ENCODE assay signal across 26 mouse cellular contexts in genomic region chr5:31935936-31936335, GRCm38 (mm10).
DNase-seq lines count a peak whose midpoint lies in the region; ATAC-seq and TF ChIP-seq lines count a peak whose summit lies in the region.
"Had no signal": no experiment of that assay in that cellular context is flagged by ENCODE, and none has a peak within 500 bp of the region (broad histone marks: within the 10 kb centered on the region; RNA-seq: fewer than 3 reads in every experiment).

No protein-coding gene starts in this region.

- H3K27ac ChIP-seq in intestine, embryonic 15.5 days, result no peak overlapping the region
- no peak overlapping the region for H3K27ac ChIP-seq in intestine, embryonic 16.5 days (ENCODE audit: low read length)
- no peak overlapping the region for H3K27ac ChIP-seq in stomach, postnatal 0 days (replicated peaks)
- H3K27ac ChIP-seq: embryonic facial prominence, embryonic 12.5 days; forebrain, embryonic 12.5 days; heart, embryonic 10.5 days; hindbrain, embryonic 14.5 days; kidney, embryonic 15.5 days; left cerebral cortex, adult 2 months; limb, embryonic 15.5 days; liver, embryonic 15.5 days; lung, embryonic 15.5 days; neural tube, embryonic 13.5 days had no signal

- TF ChIP-seq CTCF in C2C12 (IDR thresholded peaks at IDR 0.05; ENCODE audit: control insufficient read depth, insufficient read depth, insufficient read length), result no peak
- TF ChIP-seq CTCF in stomach, postnatal 0 days (IDR thresholded peaks at IDR 0.05; ENCODE audit: low read depth), result peak; percentile 39; the same call in 1 of the 2 replicates

- H3ac ChIP-seq in C2C12 (ENCODE audit: control insufficient read depth, insufficient read length, low read depth), result no peak overlapping the region

- 0 out of 2 replicates have a peak, but pooled peaks cover 5% of the 10 kb centered on the region for H3K4me1 ChIP-seq in intestine, embryonic 15.5 days (replicated peaks)
- H3K4me1 ChIP-seq in intestine, embryonic 16.5 days (ENCODE audit: control insufficient read depth, insufficient read depth, low read length), result 0 out of 2 replicates have a peak, but pooled peaks cover 2% of the 10 kb centered on the region
- H3K4me1 ChIP-seq in stomach, postnatal 0 days (replicated peaks; ENCODE audit: control insufficient read depth, insufficient read depth), result 0 out of 2 replicates have a peak, but pooled peaks cover 5% of the 10 kb centered on the region
- H3K4me1 ChIP-seq: forebrain, embryonic 12.5 days; liver, embryonic 15.5 days; neural tube, embryonic 13.5 days had no signal

- H3K79me3 ChIP-seq in C2C12 (ENCODE audit: low read depth), result no peaks in the 10 kb centered on the region

- no peaks in the 10 kb centered on the region for H3K27me3 ChIP-seq in intestine, embryonic 15.5 days (replicated peaks)
- no peaks in the 10 kb centered on the region for H3K27me3 ChIP-seq in intestine, embryonic 16.5 days (replicated peaks; ENCODE audit: control insufficient read depth, insufficient read depth, low read length)
- no peaks in the 10 kb centered on the region for H3K27me3 ChIP-seq in C2C12 (ENCODE audit: control insufficient read depth, insufficient read depth, insufficient read length)
- no peaks in the 10 kb centered on the region for H3K27me3 ChIP-seq in stomach, postnatal 0 days (ENCODE audit: control insufficient read depth, insufficient read depth, low read length)
- H3K27me3 ChIP-seq: embryonic facial prominence, embryonic 12.5 days; forebrain, embryonic 12.5 days; kidney, embryonic 15.5 days; limb, embryonic 15.5 days; liver, embryonic 15.5 days; lung, embryonic 15.5 days; neural tube, embryonic 13.5 days had no signal

- no peaks in the 10 kb centered on the region for H3K9me3 ChIP-seq in intestine, embryonic 15.5 days
- H3K9me3 ChIP-seq in intestine, embryonic 16.5 days (ENCODE audit: control insufficient read depth, low read length), result no peaks in the 10 kb centered on the region
- H3K9me3 ChIP-seq in stomach, postnatal 0 days (ENCODE audit: control insufficient read depth, low read length), result no peaks in the 10 kb centered on the region
- H3K9me3 ChIP-seq: embryonic facial prominence, embryonic 12.5 days; forebrain, embryonic 12.5 days; heart, embryonic 10.5 days; kidney, embryonic 15.5 days; limb, embryonic 15.5 days; liver, embryonic 15.5 days; lung, embryonic 15.5 days; neural tube, embryonic 13.5 days had no signal

- 0 out of 2 replicates have a peak, but pooled peaks have one; percentile 41 for ATAC-seq in intestine, embryonic 15.5 days
- ATAC-seq in intestine, embryonic 16.5 days, result no peak
- ATAC-seq in stomach, postnatal 0 days (ENCODE audit: low FRiP score, low TSS enrichment), result peak; percentile 75
- ATAC-seq: inflammation-experienced regulatory T-cells, adult 6 months had no signal

- no peaks in the 10 kb centered on the region for H3K36me3 ChIP-seq in intestine, embryonic 15.5 days
- H3K36me3 ChIP-seq in intestine, embryonic 16.5 days (ENCODE audit: control insufficient read depth, insufficient read depth, low read length), result no peaks in the 10 kb centered on the region
- H3K36me3 ChIP-seq in C2C12 (ENCODE audit: control insufficient read depth, insufficient read depth), result no peaks in the 10 kb centered on the region
- no peaks in the 10 kb centered on the region for H3K36me3 ChIP-seq in stomach, postnatal 0 days (ENCODE audit: control insufficient read depth, insufficient read depth, low read length)
- H3K36me3 ChIP-seq: embryonic facial prominence, embryonic 12.5 days; forebrain, embryonic 12.5 days; heart, embryonic 10.5 days; kidney, embryonic 15.5 days; limb, embryonic 15.5 days; liver, embryonic 15.5 days; lung, embryonic 15.5 days; neural tube, embryonic 13.5 days had no signal

- no peaks in the 10 kb centered on the region for H3K79me2 ChIP-seq in C2C12 (ENCODE audit: control insufficient read depth, insufficient read depth)

- H3K4me2 ChIP-seq in intestine, embryonic 15.5 days (replicated peaks), result no peak overlapping the region
- no peak overlapping the region for H3K4me2 ChIP-seq in intestine, embryonic 16.5 days (ENCODE audit: low read depth, low read length)
- H3K4me2 ChIP-seq in stomach, postnatal 0 days (replicated peaks; ENCODE audit: low read depth), result no peak overlapping the region
- H3K4me2 ChIP-seq: embryonic facial prominence, embryonic 12.5 days; forebrain, embryonic 12.5 days; hindbrain, embryonic 14.5 days; kidney, embryonic 15.5 days; limb, embryonic 15.5 days; liver, embryonic 15.5 days; lung, embryonic 15.5 days; neural tube, embryonic 13.5 days had no signal

- WGBS in intestine, embryonic 15.5 days, result 79% methylated on average over 3 of the region's 3 CpGs
- 79% methylated on average over 3 of the region's 3 CpGs for WGBS in intestine, embryonic 16.5 days
- WGBS in stomach, postnatal 0 days, result 82% methylated on average over 3 of the region's 3 CpGs

- H3K9ac ChIP-seq in intestine, embryonic 15.5 days, result no peak overlapping the region
- H3K9ac ChIP-seq in intestine, embryonic 16.5 days (ENCODE audit: low read depth, low read length), result no peak overlapping the region
- no peak overlapping the region for H3K9ac ChIP-seq in stomach, postnatal 0 days (ENCODE audit: low read length)
- H3K9ac ChIP-seq: embryonic facial prominence, embryonic 12.5 days; forebrain, embryonic 12.5 days; hindbrain, embryonic 14.5 days; kidney, embryonic 15.5 days; limb, embryonic 15.5 days; liver, embryonic 15.5 days; lung, embryonic 15.5 days; neural tube, embryonic 13.5 days had no signal

- TF ChIP-seq EP300 in stomach, postnatal 0 days (optimal IDR thresholded peaks at IDR 0.05), result no peak

- H3K4me3 ChIP-seq in intestine, embryonic 15.5 days (replicated peaks), result no peak overlapping the region
- no peak overlapping the region for H3K4me3 ChIP-seq in intestine, embryonic 16.5 days (ENCODE audit: low read length)
- H3K4me3 ChIP-seq in C2C12 (ENCODE audit: insufficient read depth, poor library complexity, severe bottlenecking), result no peak overlapping the region
- H3K4me3 ChIP-seq in stomach, postnatal 0 days (ENCODE audit: low read depth, low read length), result no peak overlapping the region
- H3K4me3 ChIP-seq: embryonic facial prominence, embryonic 12.5 days; erythroblast, embryonic 14.5 days; forebrain, embryonic 12.5 days; heart, embryonic 10.5 days; kidney, embryonic 15.5 days; left cerebral cortex, adult 2 months; limb, embryonic 15.5 days; liver, embryonic 15.5 days; lung, embryonic 15.5 days; neural tube, embryonic 13.5 days had no signal

- DNase-seq in adrenal gland, postnatal 25 days, result peak; percentile 26
- no peak for DNase-seq in stomach, postnatal 0 days (ENCODE audit: low spot score)
- no peak for DNase-seq in cerebellum, postnatal 4 days (ENCODE audit: low spot score in 2 of 2)
- DNase-seq in cerebellum, adult 11 months, result no peak
- DNase-seq: cerebellum, adult 18-20 months; cerebellum, postnatal 14 days; heart, postnatal 4 days; kidney, postnatal 4 days; layer of hippocampus, adult 9-11 months; lung, postnatal 36 days; midbrain, embryonic 14.5 days had no signal

TF ChIP-seq in C2C12, 6 proteins besides CTCF, POLR2A, EP300 and RAD21:
- no peak for TF ChIP-seq MYOD1 (IDR thresholded peaks at IDR 0.05; ENCODE audit: control insufficient read depth, insufficient read length, low read depth)
- TF ChIP-seq USF1 (IDR thresholded peaks at IDR 0.05; ENCODE audit: low read depth), result no peak
- TF ChIP-seq FOSL1 (IDR thresholded peaks at IDR 0.05; ENCODE audit: insufficient read depth, low read length, poor library complexity, severe bottlenecking), result peak; percentile 53
- no peak for TF ChIP-seq MYOG (IDR thresholded peaks at IDR 0.05; ENCODE audit: control insufficient read depth, extremely low read depth, insufficient read length)
- peak; percentile 24 for TF ChIP-seq MAX (IDR thresholded peaks at IDR 0.05)
